Mouse (Mus musculus): ENCODE data around the gene Loxl3. TPM values are rescaled to one million over a fixed set of nuclear protein-coding genes. Genes with fewer than 3 reads are reported as not detected.

Loxl3 gene
- total RNA-seq, 2 experiments from 2014 or later = 0.46 TPM; not detected in 1

DNA sequence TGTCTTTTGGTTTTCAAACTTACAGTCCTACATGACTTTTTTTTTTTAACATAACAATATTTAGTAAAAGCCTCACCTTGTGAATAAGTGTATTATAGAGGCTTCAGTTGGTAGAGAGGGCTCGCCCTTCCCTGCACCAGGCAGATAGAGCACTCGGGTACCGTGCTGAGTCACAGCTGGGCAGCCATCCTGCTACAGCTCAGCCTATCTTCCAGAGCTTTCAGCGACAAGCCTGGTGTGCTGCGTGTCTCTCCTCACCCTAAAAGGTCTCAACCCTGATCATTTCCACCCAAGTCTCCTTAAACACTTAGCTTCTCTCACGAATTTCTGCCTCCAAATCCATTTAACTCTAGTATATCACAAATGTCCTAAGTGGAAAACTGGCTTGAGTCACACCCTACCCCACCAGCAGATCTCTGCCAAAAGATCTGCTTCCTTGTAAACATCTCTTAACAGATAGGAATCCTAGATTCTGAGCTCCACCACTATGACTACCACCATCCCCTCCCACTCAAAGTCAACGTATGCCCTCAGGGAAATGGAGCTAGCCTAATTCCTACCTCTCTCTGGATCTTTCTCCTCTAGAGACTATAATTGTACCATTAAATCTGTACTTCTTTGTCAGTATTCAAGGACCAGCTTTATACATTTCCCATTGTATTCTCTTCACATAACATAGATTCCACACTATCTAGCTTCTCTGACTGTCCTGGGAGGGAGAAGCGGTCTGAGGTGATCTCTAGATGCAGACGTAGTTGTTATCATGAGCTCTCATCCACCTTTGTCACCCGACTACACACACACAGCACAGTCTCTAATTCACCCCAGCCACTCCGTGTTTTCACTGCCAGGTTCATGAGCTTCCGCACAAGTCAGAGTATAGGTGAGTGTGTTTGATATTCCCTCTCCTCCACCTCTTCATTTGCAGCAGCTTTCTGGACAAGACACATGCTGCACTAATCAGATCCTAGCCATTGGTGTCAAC lies 19.2 kb upstream of the Loxl3 start:
- no peak for ATAC-seq (replicated peaks; ENCODE audit: poor library complexity, severe bottlenecking)

DNA sequence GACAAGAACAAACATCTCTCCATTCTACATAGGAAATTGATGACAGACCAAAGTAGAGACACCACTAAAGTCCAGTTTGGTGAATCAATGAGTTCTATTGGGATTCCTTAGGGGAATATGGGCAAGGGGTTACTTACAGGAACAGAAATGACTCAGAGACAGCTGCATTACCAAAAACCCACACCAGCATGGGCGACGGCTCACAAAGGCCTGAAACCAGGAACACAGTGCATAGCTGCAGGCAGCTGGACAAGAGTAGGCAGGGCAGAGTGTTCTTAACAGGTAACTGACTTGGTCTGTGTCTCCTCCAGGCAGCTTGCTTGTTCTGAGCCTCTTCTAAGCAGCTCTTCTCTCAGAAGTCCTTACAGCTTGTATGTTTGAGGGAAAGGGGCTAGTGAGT lies 18.2 kb upstream of the Loxl3 start:
- no peak for ATAC-seq (replicated peaks; ENCODE audit: poor library complexity, severe bottlenecking)

DNA sequence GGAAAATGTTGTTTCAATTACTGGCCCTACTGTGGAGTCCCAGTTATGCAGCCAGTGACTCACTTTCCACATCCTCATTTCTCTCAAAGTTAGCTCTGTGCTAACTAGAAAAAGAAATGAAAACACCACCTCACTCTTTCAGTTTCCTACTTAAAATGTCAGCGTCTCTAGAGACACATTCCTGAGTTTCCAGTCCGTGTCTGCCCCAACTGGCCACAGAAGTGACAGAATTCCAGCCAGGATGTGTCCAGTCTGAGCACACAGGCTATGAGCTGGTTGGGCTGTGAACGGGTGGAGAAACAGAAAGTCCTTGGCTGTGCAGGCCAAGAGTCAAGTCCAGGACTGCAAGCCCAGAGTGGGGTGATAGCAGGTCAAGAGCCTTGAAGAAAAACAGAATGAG lies 16.8 kb upstream of the Loxl3 start:
- ATAC-seq (replicated peaks; ENCODE audit: poor library complexity, severe bottlenecking) = peak; percentile 52

DNA sequence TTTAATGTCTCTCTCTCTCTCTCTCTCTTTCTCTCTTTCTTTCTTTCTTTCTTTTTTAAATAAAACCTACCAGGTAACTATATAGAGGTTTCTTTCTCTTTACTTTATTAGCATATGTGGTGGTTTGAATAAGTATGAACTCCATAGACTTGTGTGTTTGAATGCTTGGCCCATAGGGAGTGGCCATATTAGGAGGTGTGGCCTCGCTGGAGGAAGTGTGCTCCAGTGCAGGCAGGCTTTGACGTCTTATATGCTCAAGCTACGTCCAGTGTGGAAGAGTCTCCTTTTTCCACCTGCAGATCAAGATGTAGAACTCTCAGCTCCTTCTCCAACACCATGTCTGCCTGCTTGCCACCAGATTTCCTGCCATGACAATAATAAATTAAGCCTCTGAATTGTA lies 14.9 kb upstream of the Loxl3 start:
- no peak for ATAC-seq (replicated peaks; ENCODE audit: poor library complexity, severe bottlenecking)

DNA sequence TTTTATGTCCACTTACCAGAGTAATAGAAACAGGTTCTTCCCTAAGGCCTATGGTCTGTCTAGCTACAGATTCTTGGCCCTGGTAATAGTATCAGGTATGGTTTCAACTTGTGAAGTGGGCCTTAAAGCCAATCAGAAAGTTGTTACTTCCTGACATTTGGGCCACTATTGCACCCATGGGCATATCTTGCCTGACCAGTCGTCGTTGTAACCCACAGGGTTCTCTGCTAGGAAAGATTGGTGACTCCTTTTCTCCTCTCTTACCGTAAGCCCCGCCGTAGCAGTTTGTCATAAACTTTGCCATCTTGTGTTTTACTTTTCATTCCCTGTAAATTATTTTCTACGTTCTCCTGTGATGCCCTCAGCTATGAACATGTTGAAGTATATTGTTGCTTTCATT lies 13.9 kb upstream of the Loxl3 start:
- ATAC-seq (replicated peaks; ENCODE audit: poor library complexity, severe bottlenecking) = no peak

DNA sequence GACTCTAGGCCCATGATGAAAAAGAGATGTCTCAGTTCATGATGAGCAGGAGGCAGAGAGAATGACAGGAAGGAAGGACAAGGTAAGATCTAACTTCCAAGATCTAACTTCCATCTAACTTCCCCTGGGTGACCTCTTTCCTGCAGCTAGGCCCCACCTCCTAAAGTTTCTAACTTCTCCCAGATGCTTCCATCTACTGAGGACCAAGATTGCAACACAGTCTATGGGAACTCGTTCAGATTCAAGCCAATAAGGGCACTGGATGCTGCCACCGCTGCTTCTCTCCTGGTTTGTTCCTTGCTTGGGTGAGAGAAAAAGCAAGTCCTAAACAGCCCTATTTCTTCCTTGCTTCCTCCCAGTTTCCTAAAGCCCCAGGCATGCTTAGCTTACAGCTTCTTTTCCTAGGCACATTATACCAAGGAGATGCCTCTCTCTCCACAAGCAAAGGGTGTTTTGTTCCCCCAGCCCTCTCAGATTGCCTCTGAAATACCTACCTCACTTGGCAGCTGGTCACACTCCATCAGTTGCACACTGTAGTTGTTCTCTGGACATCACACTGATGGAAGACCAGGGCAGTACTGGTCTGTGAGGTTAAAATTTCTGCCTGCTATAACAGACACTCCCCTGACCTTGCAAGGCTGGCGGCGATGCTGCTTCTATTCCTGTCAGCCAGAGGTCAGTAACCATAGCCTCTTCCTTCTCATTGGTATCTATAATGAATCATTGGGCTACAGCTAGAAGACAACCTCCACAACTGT lies 13.0 kb upstream of the Loxl3 start:
- ATAC-seq (replicated peaks; ENCODE audit: poor library complexity, severe bottlenecking) = no peak

DNA sequence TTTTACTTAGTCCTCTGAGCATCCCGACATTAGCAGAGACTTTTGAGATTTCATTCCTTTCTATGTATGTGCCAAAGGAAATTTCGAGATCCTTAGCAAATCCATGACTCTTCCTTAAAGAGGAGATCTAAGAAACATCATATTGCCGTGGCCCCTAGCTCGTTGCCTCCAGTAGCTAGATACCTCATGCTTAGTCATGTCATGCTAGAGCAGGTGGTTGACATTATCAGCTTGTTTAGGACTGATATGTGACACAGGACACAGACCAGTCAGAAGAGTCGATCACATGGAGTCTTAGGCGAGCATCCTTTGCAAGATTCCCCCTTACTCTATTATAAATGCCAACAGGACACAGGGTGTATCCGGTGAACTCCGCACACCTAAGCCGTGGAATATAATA lies 11.0 kb upstream of the Loxl3 start:
- no peak for ATAC-seq (replicated peaks; ENCODE audit: poor library complexity, severe bottlenecking)

DNA sequence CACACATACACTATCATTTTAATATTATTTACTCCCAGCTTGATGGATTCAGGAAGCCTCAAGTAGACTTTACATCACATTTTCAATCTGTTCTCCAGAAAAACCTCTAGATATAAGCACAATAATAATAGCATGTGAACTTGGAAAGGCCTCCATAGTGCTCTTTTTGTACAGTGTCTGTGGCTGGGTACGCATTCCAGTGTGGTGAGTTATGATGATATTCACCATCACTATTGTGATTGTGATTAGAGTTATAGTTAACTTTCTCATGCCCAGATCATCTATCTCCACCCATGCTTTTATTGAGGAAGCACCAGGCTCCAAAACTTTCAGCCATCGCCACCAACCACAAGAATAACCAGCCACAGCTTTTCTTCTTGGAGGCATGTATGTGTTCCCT lies 10.2 kb upstream of the Loxl3 start:
- no peak for ATAC-seq (replicated peaks; ENCODE audit: poor library complexity, severe bottlenecking)

DNA sequence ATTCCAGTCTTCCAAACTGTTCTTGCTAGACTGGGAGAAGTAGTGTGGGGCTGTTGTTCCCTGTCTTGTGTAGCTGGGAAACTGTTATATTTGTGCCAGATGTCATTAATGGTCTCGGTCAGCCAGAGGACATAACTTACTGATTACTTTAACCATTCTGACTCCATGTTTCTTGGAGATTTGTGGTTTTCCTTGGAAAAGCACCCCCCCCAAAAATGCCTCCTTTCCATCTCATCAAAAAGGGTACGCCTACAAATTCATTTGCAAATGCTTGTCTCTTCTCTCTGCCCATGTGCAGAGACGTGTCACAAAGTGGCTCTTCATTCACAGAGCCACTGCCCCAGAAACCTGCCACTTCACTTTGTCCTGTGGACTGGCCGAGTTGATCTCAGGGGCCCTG lies 9.6 kb upstream of the Loxl3 start:
- peak; percentile 64 for ATAC-seq (replicated peaks; ENCODE audit: poor library complexity, severe bottlenecking)

DNA sequence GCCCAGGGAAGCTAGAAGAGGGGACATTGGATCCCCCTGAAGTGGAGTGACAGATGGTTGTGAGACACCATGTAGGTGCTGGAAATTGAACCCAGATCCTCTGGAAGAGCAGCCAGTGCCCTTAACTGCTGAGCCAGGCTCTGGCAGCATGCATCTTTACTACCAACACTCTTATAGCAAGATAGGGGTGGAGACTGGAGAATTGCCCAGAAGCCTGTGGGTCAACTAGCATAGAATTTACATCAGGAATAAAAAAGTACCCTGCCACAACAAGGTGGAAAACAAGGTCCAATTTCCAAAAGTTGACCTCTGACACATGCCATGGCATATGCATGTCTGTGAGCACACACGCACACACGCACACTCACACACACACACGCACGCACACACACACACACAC lies 8.8 kb upstream of the Loxl3 start:
- ATAC-seq (replicated peaks; ENCODE audit: poor library complexity, severe bottlenecking) = no peak

DNA sequence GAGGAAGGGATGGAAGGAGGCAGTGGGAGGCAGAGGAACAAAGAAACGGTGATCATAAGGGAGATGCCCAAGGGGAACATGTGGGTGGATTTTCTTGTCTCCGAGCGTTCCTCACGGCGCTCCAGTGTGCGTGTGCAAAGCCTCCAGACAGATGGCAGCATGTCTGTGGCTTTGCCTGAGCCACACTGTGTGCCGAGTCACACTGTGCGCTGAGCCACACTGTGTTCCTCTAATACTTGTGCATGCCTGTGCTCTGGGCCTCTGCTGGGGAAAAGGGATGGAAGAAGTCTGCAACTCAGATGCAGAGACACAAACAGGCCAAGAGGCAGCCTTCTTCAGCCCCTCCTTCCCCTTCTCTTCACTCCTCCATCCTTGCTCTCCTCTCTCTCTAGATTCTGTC lies 6.7 kb upstream of the Loxl3 start:
- ATAC-seq (replicated peaks; ENCODE audit: poor library complexity, severe bottlenecking) = no peak

DNA sequence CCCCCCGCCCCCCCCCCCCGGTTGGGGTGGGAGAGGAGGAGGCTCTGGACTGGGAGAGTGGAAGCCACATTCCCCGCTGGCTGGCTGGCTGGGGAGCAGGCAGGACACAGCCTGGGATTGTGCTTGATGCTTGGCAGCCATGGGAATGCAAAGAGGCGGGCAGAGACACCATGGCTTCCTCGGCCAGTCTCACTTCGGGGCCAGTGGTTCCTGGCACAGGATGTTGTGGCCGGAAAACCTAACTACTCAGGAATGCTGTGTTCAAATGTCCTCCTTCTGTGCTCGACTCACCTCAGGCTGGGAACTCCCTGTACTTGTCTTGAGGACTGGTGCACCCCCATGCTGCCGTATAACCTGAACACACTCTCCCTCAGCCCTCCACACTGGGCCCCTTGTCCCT lies 6.3 kb upstream of the Loxl3 start:
- ATAC-seq (replicated peaks; ENCODE audit: poor library complexity, severe bottlenecking) = no peak

DNA sequence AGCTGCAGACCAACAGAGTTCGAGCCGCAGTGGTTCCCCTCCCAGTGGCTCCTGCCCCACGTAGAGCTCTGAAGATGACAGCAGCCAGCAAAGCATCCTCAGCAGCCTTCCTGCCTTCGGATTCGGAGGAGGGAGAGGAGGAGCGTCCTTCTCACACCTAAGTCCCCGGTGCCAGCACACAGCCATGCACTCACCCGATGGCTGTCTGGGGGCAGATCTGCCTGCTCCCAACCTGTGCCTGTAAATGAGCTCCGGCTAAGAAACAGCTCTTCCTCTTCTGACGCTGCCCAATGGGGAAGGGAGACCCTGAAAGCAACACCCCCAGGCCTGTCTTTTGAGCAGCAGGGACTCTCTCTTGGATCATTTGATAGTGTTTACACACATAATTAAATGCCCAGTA lies 4.2 kb upstream of the Loxl3 start:
- no peak for ATAC-seq (replicated peaks; ENCODE audit: poor library complexity, severe bottlenecking)

DNA sequence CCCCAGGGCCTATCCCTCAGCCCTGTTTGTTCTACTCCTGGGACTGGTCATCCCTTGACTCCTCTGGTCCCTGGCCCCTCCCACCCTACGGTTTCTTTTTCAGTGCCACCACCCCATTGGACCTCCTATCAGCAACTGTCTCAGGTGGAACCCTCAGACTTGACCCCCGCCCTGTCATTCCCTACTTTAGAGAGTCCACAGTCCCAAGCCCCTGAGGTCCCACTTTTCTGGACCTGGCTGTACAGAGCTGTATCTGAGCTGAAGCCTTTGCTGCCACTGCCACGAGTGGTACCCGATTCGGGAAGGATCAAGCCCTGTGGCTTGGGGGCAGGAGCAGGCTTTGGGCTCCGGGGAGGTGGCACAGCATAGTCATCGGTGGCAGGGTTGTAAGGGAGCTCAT lies 2.9 kb upstream of the Loxl3 start:
- ATAC-seq (replicated peaks; ENCODE audit: poor library complexity, severe bottlenecking) = no peak

DNA sequence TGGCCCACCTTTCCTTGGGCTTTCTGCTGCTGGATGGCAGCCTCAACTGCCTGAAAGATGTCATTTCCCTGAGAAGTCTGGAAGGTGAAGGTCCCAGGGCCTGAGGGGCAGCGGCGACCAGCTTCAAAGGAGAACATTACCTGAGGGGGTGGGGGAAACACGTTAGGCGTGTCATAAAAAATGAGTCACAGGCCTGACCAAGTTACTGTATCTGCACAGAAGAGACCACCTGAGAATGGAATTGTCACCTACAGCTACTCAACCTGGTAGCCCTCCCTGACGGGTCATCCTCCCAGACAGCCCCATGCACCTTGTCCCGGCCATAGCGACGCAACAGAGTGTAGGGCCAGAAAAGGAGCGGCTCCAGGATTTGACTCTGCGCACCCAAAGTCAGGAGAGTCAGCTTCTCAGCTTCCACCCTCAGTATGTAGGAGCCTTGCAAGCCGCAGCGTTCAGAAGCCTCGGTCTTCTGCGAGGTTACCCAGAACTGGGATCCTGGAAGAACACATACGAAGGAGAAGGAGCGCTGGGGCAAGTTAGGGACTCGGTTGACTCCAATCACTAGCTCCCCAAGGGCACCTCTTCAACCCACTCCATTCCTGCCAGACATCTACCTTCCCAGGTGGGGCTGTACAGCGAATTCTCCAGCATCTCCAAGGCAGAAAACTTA lies 1.9 kb upstream of the Loxl3 start:
- no peak for ATAC-seq (replicated peaks; ENCODE audit: poor library complexity, severe bottlenecking)

DNA sequence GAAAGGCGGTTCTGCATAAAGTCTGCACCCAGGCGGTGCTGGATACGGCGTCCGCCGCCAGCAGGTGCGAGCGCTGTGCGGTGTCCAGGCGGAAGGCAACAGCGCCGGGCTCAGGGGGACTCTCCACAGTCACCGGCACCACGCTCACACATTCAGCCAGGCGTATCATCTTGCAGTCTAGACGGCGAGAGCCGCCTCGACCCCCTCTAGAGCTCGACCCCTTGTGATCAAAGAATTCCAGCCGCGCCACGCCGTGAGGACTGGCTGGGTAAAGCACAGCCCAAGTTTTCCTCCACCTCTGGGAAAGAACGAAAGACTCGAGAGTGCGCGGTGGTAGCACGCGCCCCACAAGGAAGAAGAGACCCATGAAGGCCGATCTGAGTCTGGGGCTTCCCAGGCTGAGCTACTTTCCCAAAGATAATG lies 1.2 kb upstream of the Loxl3 start:
- peak; percentile 58 for ATAC-seq (replicated peaks; ENCODE audit: poor library complexity, severe bottlenecking)

DNA sequence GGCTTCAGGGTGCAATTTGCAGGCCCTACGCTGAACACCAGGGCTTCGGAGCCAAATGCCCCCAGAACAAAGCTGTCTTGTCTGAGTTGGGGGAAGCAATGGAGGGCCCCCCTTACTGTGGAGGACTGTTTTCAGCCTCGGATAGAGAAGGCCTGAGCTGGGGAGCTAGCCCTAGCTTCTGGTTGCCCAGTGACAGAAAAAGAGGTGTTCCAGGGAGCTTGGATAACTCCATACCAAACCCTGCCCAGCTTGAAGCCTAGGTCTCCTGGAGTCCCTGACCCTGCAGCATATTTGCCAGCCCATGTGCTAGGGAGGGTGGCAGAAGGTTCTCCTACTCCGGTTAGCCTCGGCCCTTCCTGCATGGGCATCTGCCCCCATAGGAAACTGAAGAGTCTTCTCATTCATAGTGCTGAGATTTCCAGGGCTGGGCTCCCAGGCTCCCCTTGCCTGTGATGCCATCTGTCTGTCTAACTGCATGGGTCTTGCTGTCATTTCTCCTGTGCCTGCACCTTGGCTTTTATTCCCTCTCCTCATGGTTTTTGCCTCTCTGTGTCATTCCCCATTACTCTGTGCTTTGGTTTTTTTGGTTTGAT lies 586 bp downstream of the Loxl3 start:
- no peak for ATAC-seq (replicated peaks; ENCODE audit: poor library complexity, severe bottlenecking)

DNA sequence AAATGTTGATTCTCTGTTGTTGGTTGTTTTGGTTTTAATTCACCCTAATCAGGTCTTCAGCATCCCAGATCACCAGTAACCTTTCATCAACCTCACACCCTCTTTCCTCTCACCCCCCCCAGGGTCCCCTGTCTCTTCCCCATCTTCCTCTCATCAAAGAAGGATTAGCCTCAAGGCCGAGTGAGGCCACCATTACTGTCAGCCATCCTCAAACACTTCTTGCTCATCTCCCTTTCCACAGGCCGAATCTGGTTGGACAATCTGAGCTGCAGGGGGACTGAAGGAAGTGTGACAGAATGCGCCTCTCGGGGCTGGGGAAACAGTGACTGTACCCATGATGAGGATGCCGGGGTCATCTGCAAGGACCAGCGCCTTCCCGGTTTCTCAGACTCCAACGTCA lies 3.2 kb downstream of the Loxl3 start:
- no peak for ATAC-seq (replicated peaks; ENCODE audit: poor library complexity, severe bottlenecking)

DNA sequence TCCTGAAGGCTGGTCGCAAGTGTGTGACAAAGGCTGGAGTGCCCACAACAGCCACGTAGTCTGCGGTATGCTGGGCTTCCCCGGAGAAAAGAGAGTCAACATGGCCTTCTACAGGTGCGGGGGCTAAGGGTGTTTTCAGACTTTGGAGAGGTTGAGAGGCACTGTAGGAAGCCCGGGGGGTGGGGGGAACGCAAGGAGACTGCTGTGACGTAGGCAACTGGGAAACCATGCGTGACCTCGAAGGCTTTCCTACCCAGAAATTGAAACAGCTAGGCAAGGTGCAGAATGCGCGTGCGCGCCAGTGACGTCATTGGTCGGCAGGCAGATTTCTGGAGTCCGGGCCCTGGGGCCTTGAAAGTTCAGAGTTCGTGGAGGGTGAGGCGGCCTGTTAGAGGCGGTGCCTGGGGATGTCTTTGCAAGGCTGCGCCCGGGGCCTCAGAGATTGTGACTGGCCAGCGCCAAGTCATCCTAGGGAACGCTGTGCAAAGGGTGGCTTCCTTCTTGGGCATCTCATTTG lies 4.6 kb downstream of the Loxl3 start:
- peak; percentile 74 for ATAC-seq (replicated peaks; ENCODE audit: poor library complexity, severe bottlenecking)

DNA sequence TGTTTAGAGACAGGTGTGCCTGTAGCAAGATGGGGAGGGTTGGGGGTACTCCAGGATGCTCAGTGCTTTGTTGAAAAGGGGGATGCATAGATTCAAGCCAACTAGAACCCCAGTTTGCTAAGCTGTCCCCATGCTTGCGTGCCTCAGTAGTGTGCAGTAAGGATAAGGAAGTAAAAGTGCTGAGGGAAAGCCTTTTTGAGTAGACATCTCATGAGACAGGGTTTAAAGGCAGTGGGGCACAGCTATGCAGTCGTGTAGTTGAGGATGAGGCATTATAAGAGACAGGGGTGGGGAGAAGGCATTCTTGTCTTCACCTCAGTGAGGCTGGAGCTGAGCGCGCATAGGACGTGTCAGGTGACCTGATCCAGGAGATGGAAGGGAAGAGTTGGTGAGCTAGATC lies 6.6 kb downstream of the Loxl3 start:
- no peak for ATAC-seq (replicated peaks; ENCODE audit: poor library complexity, severe bottlenecking)
